Comparison of ENCODE assay signal across 9 mouse cellular contexts in the genomic region with DNA sequence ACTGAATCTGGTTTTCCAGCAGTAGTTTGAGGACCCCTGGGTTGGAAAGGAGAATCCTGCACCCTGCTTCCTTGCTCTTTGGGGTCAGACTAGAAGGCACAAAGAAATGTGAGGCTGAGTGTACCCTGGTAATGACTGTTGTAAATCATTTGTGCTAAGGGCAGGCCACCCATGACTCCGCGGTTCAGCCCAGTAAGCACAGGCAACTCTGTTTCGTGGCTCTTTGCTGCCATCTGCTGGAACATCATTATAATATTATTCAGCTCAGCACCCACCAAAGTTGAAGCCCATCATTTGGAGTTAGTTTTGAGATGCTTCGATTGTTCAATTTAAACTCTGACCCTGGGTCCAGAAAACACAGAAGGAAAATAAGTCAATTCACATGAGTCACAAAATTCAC. TPM values are rescaled to one million over a fixed set of nuclear protein-coding genes. Genes with fewer than 3 reads are reported as not detected.
DNase-seq lines count a peak whose midpoint lies in the region; ATAC-seq and TF ChIP-seq lines count a peak whose summit lies in the region.
"Had no signal": no experiment of that assay in that cellular context is flagged by ENCODE, and none has a peak within 500 bp of the region (broad histone marks: within the 10 kb centered on the region; RNA-seq: fewer than 3 reads in every experiment).

No protein-coding gene starts in this region.

- 7% methylated on average over 4 of the region's 4 CpGs for WGBS in kidney, adult 2 months
- 12% methylated on average over 4 of the region's 4 CpGs for WGBS in liver, embryonic 16.5 days (ENCODE audit: insufficient replicate concordance)
- WGBS in neural tube, embryonic 14.5 days, result 20% methylated on average over 4 of the region's 4 CpGs

- no peaks in the 10 kb centered on the region for H3K36me3 ChIP-seq in E14TG2a.4 (ENCODE audit: insufficient read depth, low read length)
- no peaks in the 10 kb centered on the region for H3K36me3 ChIP-seq in kidney, adult 2 months (ENCODE audit: control insufficient read depth, insufficient read depth, low read length)
- H3K36me3 ChIP-seq in liver, embryonic 16.5 days (ENCODE audit: control insufficient read depth, insufficient read depth), result no peaks in the 10 kb centered on the region
- H3K36me3 ChIP-seq in neural tube, embryonic 14.5 days (ENCODE audit: control insufficient read depth, insufficient read depth, low read length), result no peaks in the 10 kb centered on the region
- H3K36me3 ChIP-seq: heart, embryonic 15.5 days had no signal

- no peak overlapping the region for H3K27ac ChIP-seq in kidney, adult 2 months (ENCODE audit: insufficient read depth, low read depth, low read length)
- no peak overlapping the region for H3K27ac ChIP-seq in liver, embryonic 16.5 days (ENCODE audit: low read length)
- no peak overlapping the region for H3K27ac ChIP-seq in neural tube, embryonic 14.5 days (ENCODE audit: low read depth, low read length)
- H3K27ac ChIP-seq: heart, embryonic 15.5 days had no signal

- peaks cover 13% of the 10 kb centered on the region for H3K27me3 ChIP-seq in E14TG2a.4 (ENCODE audit: insufficient read depth, low read length)
- no peaks in the 10 kb centered on the region for H3K27me3 ChIP-seq in kidney, adult 2 months (replicated peaks; ENCODE audit: control insufficient read depth, insufficient read depth, low read length)
- no peaks in the 10 kb centered on the region for H3K27me3 ChIP-seq in liver, embryonic 16.5 days (ENCODE audit: control insufficient read depth, insufficient read depth, low read depth, low read length)
- 0 out of 2 replicates have a peak, but pooled peaks cover 2% of the 10 kb centered on the region for H3K27me3 ChIP-seq in neural tube, embryonic 14.5 days (ENCODE audit: control insufficient read depth, insufficient read depth, low read length)

- no peak overlapping the region for H3K4me2 ChIP-seq in liver, embryonic 16.5 days (ENCODE audit: low read depth, low read length)
- no peak overlapping the region for H3K4me2 ChIP-seq in neural tube, embryonic 14.5 days (ENCODE audit: low read depth, low read length)
- H3K4me2 ChIP-seq: heart, embryonic 15.5 days had no signal

- peaks cover 19% of the 10 kb centered on the region for H3K4me1 ChIP-seq in E14TG2a.4 (replicated peaks; ENCODE audit: low read depth, low read length)
- H3K4me1 ChIP-seq in kidney, adult 2 months (ENCODE audit: control insufficient read depth, insufficient read depth, low read length), result no peaks in the 10 kb centered on the region
- peaks cover 3% of the 10 kb centered on the region for H3K4me1 ChIP-seq in liver, embryonic 16.5 days (ENCODE audit: control insufficient read depth, low read depth, low read length)
- no peaks in the 10 kb centered on the region for H3K4me1 ChIP-seq in neural tube, embryonic 14.5 days (ENCODE audit: control insufficient read depth, insufficient read depth, low read length)
- H3K4me1 ChIP-seq: heart, embryonic 15.5 days had no signal

- peak; percentile 31; the same call in 1 of the 2 replicates for TF ChIP-seq CTCF in E14TG2a.4 (conservative IDR thresholded peaks at IDR 0.05; ENCODE audit: low read length)
- TF ChIP-seq CTCF in kidney, adult 2 months (conservative IDR thresholded peaks at IDR 0.05; ENCODE audit: insufficient read depth, insufficient read length, low read depth, low read length), result peak; percentile 80

- no peak for TF ChIP-seq POLR2A in kidney, adult 2 months (IDR thresholded peaks at IDR 0.05; ENCODE audit: low read depth, low read length)

- no peaks in the 10 kb centered on the region for H3K9me3 ChIP-seq in E14TG2a.4 (ENCODE audit: low read length)
- no peaks in the 10 kb centered on the region for H3K9me3 ChIP-seq in liver, embryonic 16.5 days (replicated peaks; ENCODE audit: control insufficient read depth, low read length)
- H3K9me3 ChIP-seq in neural tube, embryonic 14.5 days (ENCODE audit: control insufficient read depth, low read length), result no peaks in the 10 kb centered on the region
- H3K9me3 ChIP-seq: heart, embryonic 15.5 days had no signal

- no peak overlapping the region for H3K9ac ChIP-seq in liver, embryonic 16.5 days (ENCODE audit: low read depth, low read length)
- H3K9ac ChIP-seq in neural tube, embryonic 14.5 days (replicated peaks; ENCODE audit: low read depth, low read length), result no peak overlapping the region
- H3K9ac ChIP-seq: heart, embryonic 15.5 days had no signal

- no peak overlapping the region for H3K4me3 ChIP-seq in E14TG2a.4 (replicated peaks; ENCODE audit: low read length)
- H3K4me3 ChIP-seq in kidney, adult 2 months (ENCODE audit: insufficient read depth, low read depth, low read length), result no peak overlapping the region
- no peak overlapping the region for H3K4me3 ChIP-seq in liver, embryonic 16.5 days (ENCODE audit: low read depth, low read length)
- no peak overlapping the region for H3K4me3 ChIP-seq in neural tube, embryonic 14.5 days (ENCODE audit: low read depth, low read length)
- H3K4me3 ChIP-seq: heart, embryonic 15.5 days had no signal

- DNase-seq in gastrocnemius, postnatal 25 days, result peak; percentile 26
- peak; percentile 73 for DNase-seq in kidney, adult 2 months
- peak; percentile 62 for DNase-seq in urinary bladder, postnatal 25 days (ENCODE audit: low spot score)

- ATAC-seq in activated CD4-positive, CD25-positive, alpha-beta regulatory T cell, adult 4 months, result peak; percentile 57
- peak; percentile 87 for ATAC-seq in common myeloid progenitor, adult 5-6 weeks (replicated peaks; ENCODE audit: low read depth, poor library complexity, severe bottlenecking)
- ATAC-seq in liver, embryonic 16.5 days (ENCODE audit: low read depth), result peak; percentile 53
- ATAC-seq in neural tube, embryonic 14.5 days (ENCODE audit: low read depth), result peak; percentile 75

RNA-seq across cellular contexts. Expression of a gene that starts 15.6 kb away (rescaled TPM):
- polyA plus RNA-seq in activated CD4-positive, CD25-positive, alpha-beta regulatory T cell, adult 4 months (2017; shearing (Covaris generic)), result 10 to 100 TPM; 24.5 to 27.8 TPM
- 22.8 and 30.0 TPM in 2 replicates for total RNA-seq in common myeloid progenitor, adult 5-6 weeks (2017)
- 10 to 100 TPM; 36.1 to 36.6 TPM for total RNA-seq in gastrocnemius, postnatal 25 days (2021)
- polyA plus RNA-seq in kidney, adult 2 months (2012; rRNA removed), result 35.7 and 37.0 TPM in 2 replicates
- polyA plus RNA-seq in liver, embryonic 16.5 days (2015; fragmentation: Nextera tagmentation; extraction: Ambion mirVana), result 28.9 and 30.6 TPM in 2 replicates
- polyA plus RNA-seq in neural tube, embryonic 14.5 days (2014; fragmentation: Nextera tagmentation; extraction: Ambion mirVana), result 147 and 150 TPM in 2 replicates

RNA-seq across cellular contexts. Expression of a gene that starts 36.5 kb away (rescaled TPM):
- 1 to 10 TPM; 4.1 TPM for polyA plus RNA-seq in activated CD4-positive, CD25-positive, alpha-beta regulatory T cell, adult 4 months (2017; shearing (Covaris generic))
- 4.3 and 8.9 TPM in 2 replicates for total RNA-seq in common myeloid progenitor, adult 5-6 weeks (2017)
- total RNA-seq in gastrocnemius, postnatal 25 days (2021), result under 1 TPM; 0.40 to 0.90 TPM
- 1.5 and 2.0 TPM in 2 replicates for polyA plus RNA-seq in kidney, adult 2 months (2012; rRNA removed)
- polyA plus RNA-seq in liver, embryonic 16.5 days (2015; fragmentation: Nextera tagmentation; extraction: Ambion mirVana), result 1.7 and 2.3 TPM in 2 replicates
- polyA plus RNA-seq in neural tube, embryonic 14.5 days (2014; fragmentation: Nextera tagmentation; extraction: Ambion mirVana), result 13.3 and 14.9 TPM in 2 replicates
